Mouse (Mus musculus): Measurements from ENCODE around the gene Gm12248.

The Gm12248 gene

DNA sequence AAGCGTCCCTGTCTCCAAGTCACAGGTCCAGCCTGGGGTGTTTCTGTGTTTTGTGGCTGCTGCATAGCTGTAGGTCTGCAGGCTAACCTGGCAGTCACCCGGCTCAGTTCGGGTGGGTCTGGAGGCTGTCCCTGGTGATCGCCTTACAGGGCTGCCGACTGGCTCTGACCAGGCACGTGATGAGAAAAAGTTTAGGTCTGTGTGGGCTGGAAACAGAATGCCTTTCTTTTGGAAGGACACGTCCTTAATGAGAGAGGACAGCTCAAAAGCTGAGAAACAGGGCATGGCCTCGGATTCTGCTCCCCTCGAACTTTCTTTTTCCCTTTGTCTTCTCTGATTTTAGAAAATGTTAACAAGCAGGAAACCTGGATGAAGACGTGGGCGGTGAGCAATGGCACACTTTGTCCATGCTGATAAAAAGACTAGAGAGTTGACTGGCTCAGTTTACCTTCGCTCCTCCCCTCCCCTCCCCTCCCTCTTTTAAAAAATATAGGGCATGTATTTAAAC is at the start of gene Gm12248:
Gm12248 (minus strand) TSS at position 114 of the 508 bp plus-strand sequence.
- peak; percentile 44 for DNase-seq (ENCODE audit: low spot score)

DNA sequence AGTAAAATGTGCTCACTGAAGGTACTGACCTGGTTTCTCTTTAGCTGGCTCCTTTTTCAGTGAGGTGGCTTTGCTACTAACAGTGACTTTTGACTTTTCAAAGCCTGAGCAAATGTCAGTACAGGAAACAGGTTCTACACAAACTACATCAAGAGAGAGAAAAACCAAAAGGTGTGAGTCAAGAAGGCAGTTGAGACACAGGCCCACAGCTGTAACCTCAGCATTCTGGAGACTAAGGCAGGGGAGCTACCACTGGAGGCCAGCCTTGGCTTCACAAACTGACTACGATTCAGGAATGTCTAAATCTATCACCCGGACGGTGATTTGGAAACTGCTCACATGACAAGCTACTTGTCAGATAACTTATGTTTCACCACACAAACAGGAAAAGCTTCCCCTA is 46.5 kb upstream of the Gm12248 start:
- DNase-seq (ENCODE audit: low spot score): no peak

DNA sequence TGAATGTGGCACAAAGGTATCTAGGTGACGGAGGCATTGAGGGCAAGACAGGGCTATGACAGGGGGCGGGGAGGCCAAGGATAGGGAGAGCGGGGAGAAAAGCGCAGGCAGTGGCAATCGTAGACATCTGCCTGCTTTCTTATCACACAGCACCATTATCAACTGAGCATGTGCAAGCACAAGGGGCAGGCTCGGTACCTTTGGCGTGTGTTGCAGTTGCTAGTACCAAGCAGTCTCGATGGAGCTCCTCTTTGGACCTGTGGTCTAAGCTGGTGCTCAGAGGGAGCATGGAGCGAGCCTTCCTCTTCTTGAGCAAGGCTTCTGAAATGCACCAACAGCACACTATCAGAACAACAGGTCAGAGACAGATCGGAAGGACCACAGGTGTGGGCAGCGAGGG is 45.9 kb upstream of the Gm12248 start:
- no peak for DNase-seq (ENCODE audit: low spot score)

DNA sequence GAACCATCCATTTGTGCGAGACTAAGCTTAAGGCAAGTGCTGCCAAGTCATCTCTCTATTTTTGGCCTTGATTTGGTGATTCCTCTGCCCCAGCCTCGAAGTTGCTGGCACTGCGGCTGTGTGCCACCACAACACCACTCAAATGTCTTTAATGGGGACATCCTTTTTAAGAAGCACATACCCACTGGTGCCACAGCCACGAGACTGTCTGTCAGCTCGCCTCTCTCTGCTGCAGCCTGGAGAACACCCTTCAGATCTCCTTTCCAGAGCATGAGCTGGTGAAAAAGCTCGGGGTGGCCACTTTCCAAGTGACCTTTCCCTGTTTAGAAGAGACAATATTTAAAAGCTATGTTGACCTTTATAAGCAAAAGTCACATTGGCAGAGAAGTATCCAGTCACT is 43.7 kb upstream of the Gm12248 start:
- DNase-seq (ENCODE audit: low spot score): no peak

DNA sequence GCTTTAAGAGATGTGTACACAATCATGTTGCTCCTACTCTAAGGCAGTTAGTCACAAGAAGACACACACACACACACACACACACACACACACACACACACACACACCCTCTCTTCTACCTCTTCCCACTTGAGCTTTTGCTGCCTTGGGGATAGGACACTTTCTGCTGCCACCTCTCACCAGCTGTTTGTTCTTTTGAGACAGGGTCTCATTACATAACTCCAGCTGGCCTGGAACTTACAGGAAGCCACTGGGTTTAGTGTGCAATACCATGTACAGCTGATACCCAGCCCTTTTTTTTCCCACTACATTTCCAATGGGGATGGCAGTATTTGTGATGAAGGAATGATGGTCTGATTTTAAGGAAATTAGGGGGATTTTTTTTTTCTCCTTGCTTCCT is 42.4 kb upstream of the Gm12248 start:
- no peak for DNase-seq (ENCODE audit: low spot score)

DNA sequence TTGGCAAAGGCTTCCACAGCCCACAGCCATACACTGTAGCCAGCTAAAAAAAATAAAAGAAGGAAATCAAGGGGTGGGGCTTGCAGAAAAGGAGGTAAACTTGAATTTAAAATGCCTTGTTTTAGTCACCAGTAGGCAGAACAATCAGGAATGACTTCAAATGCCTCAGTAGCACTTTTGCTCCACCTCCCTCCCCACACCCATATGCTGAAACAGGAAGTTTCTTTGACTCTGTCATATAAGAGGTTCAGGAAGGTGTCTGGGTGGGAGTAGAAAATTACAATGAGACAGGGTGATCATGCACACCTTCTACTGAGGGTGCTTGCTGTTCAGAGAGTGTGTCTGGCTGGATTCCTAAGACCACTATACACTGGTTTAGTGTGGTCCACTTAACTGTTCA is 41.9 kb upstream of the Gm12248 start:
- DNase-seq (ENCODE audit: low spot score): no peak

DNA sequence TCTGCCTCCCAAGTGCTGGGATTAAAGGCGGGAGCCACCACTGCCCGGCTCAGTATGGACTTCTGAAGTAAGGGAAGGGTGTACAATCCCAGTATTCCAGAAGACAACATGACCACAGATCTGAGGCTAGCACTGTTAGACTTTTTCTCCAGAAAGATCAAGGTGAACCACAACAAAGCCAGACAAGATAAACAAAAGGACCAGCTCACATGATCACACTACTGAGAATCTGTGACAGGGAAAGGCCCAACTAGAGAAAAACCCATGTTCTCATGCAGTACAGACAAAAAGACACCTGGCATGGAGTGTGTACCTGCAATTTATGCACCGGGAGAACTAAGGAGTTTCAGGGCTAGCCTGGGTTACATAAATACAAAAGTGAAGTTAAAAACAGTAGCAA is 39.1 kb upstream of the Gm12248 start:
- DNase-seq (ENCODE audit: low spot score): no peak

DNA sequence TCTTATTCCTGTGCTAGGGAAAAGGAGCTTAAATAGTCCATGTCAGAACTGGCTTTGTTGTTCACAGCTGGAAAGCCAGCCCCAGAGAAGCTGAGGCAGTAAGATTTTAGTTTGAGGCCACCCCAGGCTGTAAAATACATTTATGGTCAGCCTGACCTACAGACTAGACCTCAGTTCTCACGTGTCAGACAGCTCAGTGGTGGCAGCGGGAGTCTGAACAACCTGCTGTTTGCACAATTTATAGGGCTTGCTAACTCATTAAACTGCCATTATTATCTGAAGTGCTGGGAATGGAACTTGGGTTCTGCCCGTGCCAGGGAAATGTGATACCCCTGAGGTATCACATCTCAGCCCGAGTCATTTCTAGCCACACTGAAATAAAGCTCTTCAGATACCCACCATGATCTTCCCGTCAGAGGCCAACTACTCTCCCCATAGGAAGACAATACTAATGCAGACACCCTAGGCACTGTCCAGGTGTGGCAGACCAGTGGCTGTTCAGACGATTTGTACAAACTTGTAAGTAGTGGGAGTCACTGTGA is 36.4 kb upstream of the Gm12248 start:
- no peak for DNase-seq (ENCODE audit: low spot score)

DNA sequence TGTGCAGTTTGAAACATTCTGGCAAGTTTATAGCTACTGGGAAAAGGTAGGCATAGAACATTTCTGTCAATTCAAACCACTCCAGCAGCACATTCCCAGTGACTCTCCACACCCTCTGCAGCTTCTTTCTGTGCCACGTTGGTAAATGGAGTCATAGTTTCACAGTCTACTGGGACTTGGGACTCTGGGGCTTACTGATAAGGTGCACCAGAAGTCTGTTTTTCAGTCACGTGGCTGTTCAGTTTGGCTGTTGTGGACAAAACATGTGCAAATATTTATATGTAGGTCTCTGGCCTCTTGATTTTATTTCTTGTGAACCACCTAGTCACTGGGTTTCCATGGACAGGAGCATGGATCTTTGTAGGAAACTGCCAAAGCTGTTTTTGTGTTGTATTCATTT is 34.6 kb upstream of the Gm12248 start:
- no peak for DNase-seq (ENCODE audit: low spot score)

DNA sequence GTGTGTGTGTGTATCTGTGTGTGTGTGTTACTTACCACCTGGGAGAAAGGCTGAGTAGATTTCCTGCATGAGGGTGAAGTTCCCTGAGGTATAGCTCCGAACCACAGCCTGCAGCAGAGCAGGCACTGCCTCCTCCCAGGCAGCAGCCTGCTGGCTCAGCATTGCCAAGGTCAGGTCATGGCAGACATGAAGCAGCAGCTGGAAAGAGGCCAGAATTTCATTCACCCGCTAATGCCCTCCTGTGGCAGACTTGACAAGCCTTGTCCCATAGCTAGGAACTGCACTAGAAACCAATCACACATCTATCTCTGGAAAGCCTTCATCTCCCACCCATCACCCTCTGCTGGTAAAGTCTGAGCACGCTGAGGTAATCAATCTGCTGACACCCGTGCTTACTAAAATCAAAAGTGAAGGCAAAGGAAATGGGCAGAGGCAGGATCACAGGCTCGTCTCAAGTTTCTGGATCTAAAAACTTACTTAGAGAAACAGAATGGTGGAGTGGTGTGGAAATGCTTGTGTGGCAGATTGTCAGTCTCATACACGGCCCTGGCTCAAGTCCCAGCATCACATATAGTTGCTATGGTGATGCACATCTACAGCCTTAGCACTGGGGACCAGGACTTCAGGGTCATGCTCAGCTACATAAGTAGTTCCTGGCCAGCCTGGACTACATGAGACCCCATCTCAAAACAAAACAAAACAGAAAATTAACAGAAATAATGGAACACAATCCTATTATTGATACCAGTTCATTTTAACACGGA is 33.6 kb upstream of the Gm12248 start:
- DNase-seq (ENCODE audit: low spot score): peak; percentile 52

DNA sequence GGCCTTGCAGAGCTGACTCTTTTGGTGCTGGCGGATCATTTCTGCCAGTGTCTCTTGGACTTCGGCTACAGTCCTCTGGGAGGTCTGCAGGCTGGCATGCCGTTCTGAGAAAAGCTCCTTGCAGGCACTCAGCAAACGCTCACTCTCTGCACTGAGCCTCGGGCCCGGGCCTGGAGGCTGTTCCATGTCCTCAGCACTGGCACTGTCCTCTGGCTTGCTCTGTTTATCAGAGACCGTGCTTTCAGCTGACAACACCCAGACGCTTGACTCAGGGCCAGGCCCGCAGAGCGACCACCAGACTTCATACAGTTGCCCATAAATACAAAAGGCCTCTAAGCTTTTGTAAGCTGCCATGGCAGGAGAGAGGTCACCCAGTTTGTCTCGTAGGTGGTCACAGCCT is 32.1 kb upstream of the Gm12248 start:
- DNase-seq (ENCODE audit: low spot score): no peak

DNA sequence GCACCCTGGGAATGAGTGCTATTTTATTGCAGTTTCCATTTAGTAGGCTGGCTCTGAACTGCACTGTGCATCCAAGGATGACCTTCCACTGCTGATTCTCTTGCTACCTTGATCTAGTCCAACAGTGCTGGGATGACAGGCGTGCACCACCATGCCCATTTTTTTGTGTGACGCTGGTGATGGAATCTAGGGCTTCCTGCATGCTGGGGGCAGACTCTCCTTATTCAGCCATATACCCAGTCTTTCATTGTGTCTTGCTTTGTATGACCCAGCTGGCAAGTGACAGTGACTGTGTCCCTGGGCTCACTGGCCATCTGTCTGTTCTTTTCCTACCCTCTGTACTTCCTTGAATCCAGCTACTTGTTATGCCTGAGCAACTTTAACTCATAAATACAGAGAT is 30.8 kb upstream of the Gm12248 start:
- no peak for DNase-seq (ENCODE audit: low spot score)

DNA sequence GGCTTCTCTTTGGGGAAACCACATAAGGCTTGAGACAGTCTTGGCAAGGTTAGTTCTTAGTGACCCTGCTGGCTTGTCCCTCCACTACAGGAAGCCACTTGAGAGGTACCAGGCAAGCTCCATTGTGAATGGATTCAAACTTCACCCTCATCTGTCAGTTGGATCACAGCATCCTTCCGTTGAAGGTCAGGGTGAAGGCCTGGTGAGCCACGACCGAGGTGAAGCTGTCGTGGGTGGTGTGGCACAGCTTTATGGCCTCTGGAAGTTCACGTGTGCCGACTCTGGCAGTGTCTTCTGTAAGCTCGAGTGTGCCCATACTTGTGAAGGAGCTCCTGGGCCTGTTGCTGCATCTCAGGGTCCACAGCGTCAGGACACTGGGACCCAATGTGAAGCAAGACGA is 28.4 kb upstream of the Gm12248 start:
- DNase-seq (ENCODE audit: low spot score): no peak

DNA sequence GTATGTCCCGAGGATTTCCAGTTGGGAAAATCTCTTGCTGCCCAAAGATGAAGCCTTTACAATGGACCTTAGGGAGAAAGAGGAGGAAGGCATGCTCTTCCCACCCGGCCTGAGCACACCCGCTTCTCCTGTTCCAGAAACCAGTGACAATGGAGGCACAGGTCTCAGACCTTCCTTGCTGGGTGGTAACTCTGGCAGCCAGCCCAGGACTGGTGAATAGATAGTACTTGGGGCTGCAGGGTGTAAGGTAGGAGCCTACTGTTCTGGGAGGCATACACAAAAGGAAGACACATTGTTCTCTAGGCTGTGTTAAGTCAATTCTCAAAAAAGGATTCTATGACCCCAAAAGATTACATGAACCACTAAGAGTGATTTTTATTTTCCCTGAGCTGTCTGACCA is 27.7 kb upstream of the Gm12248 start:
- no peak for DNase-seq (ENCODE audit: low spot score)

DNA sequence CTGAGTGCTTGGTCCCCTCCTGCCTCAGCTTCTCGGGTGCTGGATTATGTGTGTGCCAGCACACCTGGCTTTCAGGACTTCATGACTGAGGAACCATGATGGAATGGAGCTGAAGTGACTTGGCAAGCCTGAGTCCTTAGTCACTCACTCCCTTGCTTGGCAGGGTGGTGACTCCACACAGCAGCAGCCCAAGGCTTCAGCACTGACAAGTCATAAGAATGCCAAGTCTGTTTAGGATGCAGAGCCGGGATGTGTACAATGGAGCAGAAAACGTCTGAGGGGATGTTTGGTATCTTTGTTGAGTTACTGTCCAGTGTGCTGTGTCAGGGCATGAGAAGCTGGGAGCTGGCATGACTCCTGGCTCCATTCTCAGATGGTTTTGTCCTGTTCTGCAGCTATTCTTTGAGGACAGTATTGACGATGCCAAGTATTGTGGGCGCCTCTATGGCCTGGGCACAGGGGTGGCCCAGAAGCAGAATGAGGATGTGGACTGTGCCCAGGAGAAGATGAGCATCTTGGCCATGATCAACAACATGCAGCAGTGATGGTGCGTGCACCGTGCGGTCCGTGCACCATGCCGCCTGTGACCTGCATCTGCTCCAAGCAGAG is 24.2 kb upstream of the Gm12248 start:
- DNase-seq (ENCODE audit: low spot score): no peak

DNA sequence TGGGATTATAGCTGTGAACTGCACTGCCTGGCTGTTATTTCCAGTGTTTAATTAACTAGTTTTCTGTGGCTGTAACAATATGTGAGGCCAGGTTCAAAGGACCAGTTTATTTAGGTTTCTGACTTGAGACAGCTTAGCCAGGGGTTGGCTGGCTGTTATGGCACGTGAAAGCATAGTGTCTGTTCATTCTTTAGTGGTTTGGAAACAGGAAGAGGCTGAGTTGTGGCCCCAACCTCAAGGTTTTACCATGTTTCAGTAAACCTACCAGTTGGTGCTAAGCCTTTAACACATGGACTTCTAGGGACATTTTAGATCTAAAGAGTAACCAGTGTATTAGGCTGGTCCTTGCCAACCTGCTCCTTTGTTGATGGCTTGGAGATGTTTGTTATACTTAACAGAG is 23.6 kb upstream of the Gm12248 start:
- DNase-seq (ENCODE audit: low spot score): no peak

DNA sequence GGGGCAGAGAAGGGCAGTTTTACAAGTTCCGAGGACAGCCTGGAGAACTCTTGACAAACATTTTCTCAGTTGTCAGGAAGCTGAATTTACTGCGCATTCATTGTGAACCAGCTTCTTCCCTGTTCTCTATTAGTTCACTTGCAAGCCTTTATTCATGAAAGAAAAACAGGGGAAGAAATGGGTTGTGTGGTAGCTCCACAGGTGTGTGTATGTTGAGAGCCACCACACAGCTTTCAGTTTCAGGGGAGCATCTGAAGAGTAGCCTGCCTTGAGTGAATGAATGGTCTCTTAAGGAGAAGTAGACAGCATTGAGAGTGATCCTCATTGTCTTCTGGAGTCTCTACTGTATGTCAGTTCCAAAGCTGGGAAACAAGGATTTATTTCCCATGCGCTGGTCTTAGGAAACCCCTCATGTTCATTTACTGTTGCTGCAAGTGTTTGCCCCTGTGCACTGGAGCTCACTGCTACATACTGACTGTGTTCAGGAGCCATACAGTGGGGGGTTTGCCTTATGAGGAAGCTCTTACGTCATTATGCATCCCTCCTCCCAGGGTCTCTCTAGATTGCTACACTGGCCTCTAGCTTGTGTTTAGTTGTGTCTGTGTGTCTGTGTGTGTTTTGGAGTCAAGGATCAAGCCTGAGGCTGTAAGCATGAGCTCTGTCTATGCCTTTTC is 14.9 kb upstream of the Gm12248 start:
- no peak for DNase-seq (ENCODE audit: low spot score)

DNA sequence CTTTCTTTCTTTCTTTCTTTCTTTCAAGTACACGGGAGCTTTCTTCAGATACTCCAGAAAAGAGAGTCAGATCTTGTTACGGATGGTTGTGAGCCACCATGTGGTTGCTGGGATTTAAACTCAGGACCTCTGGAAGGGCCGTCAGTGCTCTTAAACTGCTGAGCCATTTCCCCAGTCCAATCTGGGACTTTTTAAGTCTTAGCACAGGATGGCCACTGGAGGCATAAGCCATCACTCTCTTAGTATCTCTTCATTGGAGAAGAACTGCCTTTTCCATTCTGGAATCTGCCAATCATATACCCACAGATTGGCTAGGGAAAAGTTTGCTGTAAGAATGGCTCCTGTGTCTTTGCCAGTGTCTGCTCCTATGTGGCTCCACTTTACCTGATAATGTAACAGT is 14.1 kb upstream of the Gm12248 start:
- no peak for DNase-seq (ENCODE audit: low spot score)

DNA sequence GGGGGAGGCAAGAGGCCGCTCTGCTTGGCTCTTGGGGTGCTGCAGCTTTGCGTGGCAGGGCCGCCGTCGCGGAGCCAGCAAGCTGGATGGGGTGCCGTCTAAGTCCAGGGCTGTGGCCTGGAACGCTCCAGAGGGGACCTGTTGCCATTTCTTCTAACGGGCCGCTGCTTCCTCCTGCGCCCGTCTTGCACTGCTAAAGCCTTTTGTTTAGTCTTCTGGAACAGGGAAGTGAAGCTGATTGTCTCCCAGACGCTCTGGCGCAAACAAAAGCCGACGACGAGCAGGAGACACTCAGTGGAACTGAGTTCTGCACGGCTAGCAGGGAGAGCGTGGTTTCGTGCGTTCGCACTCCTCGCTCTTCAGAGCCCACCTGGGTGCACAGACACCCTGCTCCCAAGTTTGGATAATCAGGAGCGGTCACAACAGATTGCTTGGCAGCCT is 11.4 kb upstream of the Gm12248 start:
- DNase-seq (ENCODE audit: low spot score): peak; percentile 29

DNA sequence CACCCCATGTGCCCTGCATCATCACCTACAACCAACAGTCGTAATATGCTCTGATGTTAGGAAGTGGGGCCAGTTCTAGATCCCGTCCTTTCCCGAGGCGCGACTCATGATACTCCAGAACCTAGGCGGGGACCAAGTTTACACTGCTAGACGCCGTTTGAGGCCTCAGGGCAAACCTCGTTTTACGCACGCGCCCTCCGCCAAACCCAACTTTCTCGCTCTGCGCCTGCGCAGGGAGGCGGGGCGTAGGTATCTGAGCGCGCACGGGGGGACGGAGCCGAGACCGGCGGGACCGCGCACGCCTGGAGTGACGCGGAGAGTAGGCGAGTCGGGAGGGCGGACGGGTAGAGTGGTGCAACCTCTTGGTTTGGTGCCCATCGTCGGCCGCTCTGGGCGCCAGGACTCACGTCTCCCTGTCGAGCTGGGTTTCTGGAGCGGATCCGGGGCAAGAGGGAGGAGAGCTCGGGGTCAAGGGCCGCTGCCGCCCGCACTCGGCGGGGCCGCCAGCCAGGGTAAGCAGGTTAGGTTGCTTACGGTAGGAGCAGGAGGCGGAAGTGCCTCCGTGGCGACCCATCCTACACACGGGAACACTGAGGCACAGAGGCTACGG is 10.9 kb upstream of the Gm12248 start, which contains the start of gene Cnot8:
Cnot8 (plus strand) TSS at position 457 of the 610 bp plus-strand sequence.
- DNase-seq (ENCODE audit: low spot score): peak; percentile 99

DNA sequence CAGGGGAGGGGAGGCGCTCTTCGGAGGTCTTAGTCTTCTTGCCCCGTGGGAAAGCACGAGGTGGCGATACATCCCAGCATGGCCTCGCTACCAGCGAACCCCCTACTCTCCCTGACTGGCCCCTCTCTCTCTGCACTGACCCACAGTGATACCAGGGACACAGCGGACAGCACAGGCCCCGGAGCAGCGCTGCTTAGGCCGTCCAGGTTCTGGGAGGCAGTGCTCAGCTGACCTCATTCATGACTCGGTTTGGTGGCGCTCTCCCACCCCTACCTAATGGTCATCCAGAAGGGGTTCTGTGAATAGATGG is 10.4 kb upstream of the Gm12248 start:
- DNase-seq (ENCODE audit: low spot score): no peak

DNA sequence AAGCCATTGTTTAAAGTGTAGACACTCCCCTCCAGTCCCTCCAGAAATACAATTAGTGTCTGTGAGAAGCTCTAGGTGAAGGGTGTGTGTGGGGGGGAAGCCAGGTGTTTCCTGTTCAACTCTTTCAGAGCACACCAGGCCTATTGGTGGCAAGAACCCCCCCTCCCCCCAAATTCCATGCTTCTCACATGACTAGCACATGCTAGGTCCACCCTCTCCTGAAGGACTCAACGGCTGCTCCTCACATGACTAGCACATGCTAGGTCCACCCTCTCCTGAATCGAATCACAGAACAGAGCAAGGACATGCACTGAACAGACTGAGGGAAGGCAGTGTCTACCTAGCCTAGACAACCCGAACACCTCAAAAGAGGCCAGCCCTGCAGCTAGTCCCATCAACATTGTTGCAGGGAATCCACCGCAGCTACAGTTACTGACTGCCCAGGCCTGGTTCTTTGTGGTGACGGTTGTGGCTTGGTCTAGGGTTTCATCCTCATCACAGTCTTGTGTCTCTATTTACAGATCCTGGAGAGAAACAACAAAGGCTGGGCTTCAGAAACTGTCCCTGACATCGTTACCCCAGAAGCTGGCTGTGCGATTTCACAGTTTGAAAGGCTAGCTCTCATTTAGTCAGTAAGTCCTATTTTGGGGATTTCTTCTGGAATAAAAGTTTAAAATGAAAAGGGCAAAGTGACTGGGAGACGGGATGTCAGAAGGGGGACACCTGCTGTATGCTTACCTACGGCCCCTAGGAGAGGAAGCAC is 9.8 kb upstream of the Gm12248 start:
- DNase-seq (ENCODE audit: low spot score): no peak
